Mouse (Mus musculus) intestine, postnatal 0 days (tissue): Measurements from ENCODE around the gene Dnah7b. TPM values are rescaled to one million over a fixed set of nuclear protein-coding genes. Genes with fewer than 3 reads are reported as not detected.
"Not testable (repeated sequence)": the region's sequence is repeated elsewhere in the genome, so short reads cannot be mapped to it uniquely, and the experiment has no call there.

ENCODE experiments used
- ATAC-seq: fragments of 200-750 bp; cut with Nextera tagmentation; 2 replicates; pipeline ENCODE4 v1.8.0; 2017; ENCODE audit warnings: mild to moderate bottlenecking, moderate TSS enrichment, moderate library complexity
- H3K27ac ChIP-seq: fragments of 300-500 bp; sonication (generic); 2 replicates; pipeline ENCODE4 v1.5.1; 2014; ENCODE audit warnings: mild to moderate bottlenecking, low read depth, low read length, moderate library complexity
- H3K27me3 ChIP-seq: fragments of 300-500 bp; sonication (generic); replicated peaks from 2 replicates; pipeline ENCODE4 v1.6.1; 2014; ENCODE audit warnings: low read length, mixed read lengths; ENCODE audit not compliant: control insufficient read depth, insufficient read depth
- H3K36me3 ChIP-seq: fragments of 300-500 bp; sonication (generic); 2 replicates; pipeline ENCODE4 v1.6.1; 2014; ENCODE audit warnings: mild to moderate bottlenecking, moderate library complexity; ENCODE audit not compliant: control insufficient read depth, insufficient read depth
- H3K4me1 ChIP-seq: fragments of 300-500 bp; sonication (generic); replicated peaks from 2 replicates; pipeline ENCODE4 v1.6.1; 2014; ENCODE audit warnings: antibody characterized with exemption, low read length, mixed read lengths; ENCODE audit not compliant: control insufficient read depth, insufficient read depth
- H3K4me2 ChIP-seq: fragments of 300-500 bp; sonication (generic); replicated peaks from 2 replicates; pipeline ENCODE4 v1.6.1; 2014; ENCODE audit warnings: low read depth, mild to moderate bottlenecking, moderate library complexity
- H3K4me3 ChIP-seq: fragments of 300-500 bp; sonication (generic); 2 replicates; pipeline ENCODE4 v1.5.1; 2014; ENCODE audit warnings: low read depth, low read length
- H3K9ac ChIP-seq: fragments of 300-500 bp; sonication (generic); 2 replicates; pipeline ENCODE4 v1.6.1; 2014; ENCODE audit warnings: mild to moderate bottlenecking, low read depth, low read length
- H3K9me3 ChIP-seq: fragments of 300-500 bp; sonication (generic); 2 replicates; pipeline ENCODE4 v1.6.1; 2016; ENCODE audit warnings: mixed run types; ENCODE audit not compliant: control insufficient read depth
- CTCF ChIP-seq: sonication (generic); IDR thresholded peaks from 2 replicates; pipeline ENCODE4 v1.5.1; 2016; ENCODE audit warnings: low read depth, mild to moderate bottlenecking, control low read depth, antibody characterized with exemption, moderate library complexity
- WGBS: fragments of 180-500 bp; shearing (Covaris S2); extraction: QIAGEN DNeasy Blood & Tissue Kit; methylation state at CpG from one replicate; pipeline ENCODE4 v1.1.7; 2014; 5-methylcytosine and 5-hydroxymethylcytosine counted together
- polyA plus RNA-seq: library from polyadenylated mRNA; unstranded; fragments of >200 nt; fragmentation: Nextera tagmentation; extraction: Ambion mirVana; gene quantifications from 2 replicates; pipeline ENCODE4 v1.2.1, GENCODE M21; 2015

The Dnah7b gene
- 0.46 and 0.65 TPM in 2 replicates for polyA plus RNA-seq

DNA sequence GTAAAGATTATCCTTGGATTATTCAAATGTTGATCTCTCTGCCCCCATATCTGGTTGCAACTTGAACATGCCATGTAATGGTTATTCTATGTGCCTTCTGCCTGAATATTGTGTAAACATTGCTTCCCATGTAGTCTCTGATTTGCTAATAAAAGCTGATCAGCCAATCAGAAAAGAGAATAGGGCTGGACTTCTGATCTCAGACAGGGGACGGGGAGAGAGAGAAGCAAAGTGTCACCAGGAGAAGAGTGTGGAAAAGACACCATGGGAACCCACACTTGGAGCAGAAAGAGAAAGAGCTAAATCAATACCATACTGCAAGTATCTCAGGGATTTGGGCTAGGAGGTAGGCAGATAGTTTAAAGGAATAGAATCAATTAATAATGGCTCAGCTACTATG lies at the start of gene Dnah7b:
TSS of gene Dnah7b (plus strand) at position 301 of the 400 bp plus-strand sequence.
- no peak for ATAC-seq
- Histone ChIP-seq H3K4me1 (no peaks in the 10 kb centered on the region), H3K27me3 (no peaks in the 10 kb centered on the region), H3K9ac (peak within 1 kb of the TSS; percentile 55), H3K36me3 (no peaks in the 10 kb centered on the region), H3K4me2 (peak within 1 kb of the TSS; percentile 87), H3K27ac (peak within 1 kb of the TSS; percentile 29; the same call in 1 of the 2 replicates), H3K9me3 (no peaks in the 10 kb centered on the region), H3K4me3 (peak within 1 kb of the TSS; percentile 52)
- TF ChIP-seq CTCF = no peak
- 28% methylated on average over 1 of the region's 1 CpGs for WGBS

DNA sequence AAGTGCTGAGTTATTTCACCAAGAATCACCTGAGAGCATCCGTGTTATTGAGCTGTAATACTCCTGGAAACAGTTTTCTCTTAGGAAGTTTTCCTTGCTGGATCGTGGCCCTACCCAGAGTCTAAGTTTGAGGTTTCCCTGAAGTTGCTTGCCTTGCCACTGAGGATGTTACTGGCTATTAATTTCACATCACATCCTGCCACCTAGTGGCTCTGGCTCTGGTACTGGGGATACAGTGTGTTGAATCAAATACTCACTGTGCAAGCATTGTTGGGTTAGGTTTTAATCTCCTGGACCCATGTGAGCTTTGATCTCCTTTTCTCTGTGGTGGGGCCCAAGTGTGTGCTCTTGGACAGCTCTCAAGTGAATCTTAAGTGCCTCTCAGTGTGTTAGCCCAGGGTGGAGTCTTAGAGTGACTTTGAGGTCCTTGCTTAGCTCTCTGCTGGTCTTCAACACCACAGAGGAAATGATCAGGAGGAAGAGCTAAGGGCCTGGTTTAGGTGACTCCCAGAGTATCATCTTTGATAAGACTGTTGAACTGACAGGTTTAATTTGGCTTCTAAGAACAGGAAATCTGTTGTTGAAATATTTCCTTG lies 47.6 kb upstream of the Dnah7b start:
- Histone ChIP-seq H3K27ac (no peak overlapping the region), H3K27me3 (no peaks in the 10 kb centered on the region), H3K9ac (no peak overlapping the region), H3K36me3 (no peaks in the 10 kb centered on the region), H3K4me2 (no peak overlapping the region), H3K4me3 (no peak overlapping the region), H3K4me1 (no peaks in the 10 kb centered on the region), H3K9me3 (no peaks in the 10 kb centered on the region)
- TF ChIP-seq CTCF = peak; percentile 83
- 38% methylated on average over 2 of the region's 2 CpGs for WGBS
- 0 out of 2 replicates have a peak, but pooled peaks have one; percentile 25 for ATAC-seq

DNA sequence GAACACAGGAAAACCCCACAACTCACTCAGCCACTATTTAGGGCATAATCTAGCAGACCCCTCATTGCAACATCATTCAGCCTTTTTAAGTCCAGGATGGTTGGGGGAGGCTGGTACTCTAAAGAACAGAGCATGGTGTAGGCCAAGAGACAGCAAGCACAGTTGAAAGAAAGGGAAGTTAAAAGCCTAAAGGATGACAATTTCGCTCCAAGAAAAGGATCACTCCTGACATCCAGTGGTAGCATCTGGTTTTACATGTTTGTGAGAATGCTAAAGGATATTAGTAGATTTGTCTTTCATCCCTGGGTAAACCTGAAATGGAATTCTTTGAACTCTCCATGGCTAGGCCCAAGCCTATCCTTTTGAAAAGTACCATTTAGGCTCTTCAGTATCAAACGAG lies 43.9 kb upstream of the Dnah7b start:
- no peak for ATAC-seq
- peak; percentile 82 for TF ChIP-seq CTCF
- no peaks in the 10 kb centered on the region for H3K4me1 ChIP-seq
- no peak overlapping the region for H3K9ac ChIP-seq
- no peaks in the 10 kb centered on the region for H3K27me3 ChIP-seq
- no peak overlapping the region for H3K4me3 ChIP-seq
- no peaks in the 10 kb centered on the region for H3K36me3 ChIP-seq
- H3K9me3 ChIP-seq = no peaks in the 10 kb centered on the region
- no peak overlapping the region for H3K4me2 ChIP-seq
- WGBS = 12% methylated on average over 2 of the region's 2 CpGs
- H3K27ac ChIP-seq = no peak overlapping the region

DNA sequence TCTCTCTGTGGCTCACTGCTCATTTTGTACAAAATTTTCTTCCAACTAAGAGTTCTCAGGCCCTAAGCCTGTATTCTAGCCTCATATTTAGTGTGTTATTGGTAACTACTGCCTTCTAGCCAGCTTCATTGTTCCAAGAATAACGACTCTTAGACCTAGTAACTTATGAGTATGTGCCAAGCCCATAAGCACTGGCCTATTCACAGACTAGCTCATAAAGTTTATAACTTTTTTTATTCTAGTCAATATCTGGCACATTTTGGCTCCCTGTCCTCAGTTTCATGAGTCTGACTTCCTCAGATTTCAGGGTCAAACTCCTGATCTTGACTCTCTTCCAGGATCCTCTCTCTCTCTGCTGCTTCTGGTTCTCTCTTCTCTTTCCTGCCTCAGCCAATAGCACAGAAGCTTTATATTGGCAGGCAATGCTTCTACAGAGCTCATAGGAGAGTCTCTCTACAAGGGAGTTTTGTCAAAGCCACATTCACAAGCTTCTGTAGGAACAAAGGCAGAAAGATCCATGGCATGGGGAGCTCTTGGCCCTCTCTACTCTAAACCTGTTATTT lies 34.0 kb upstream of the Dnah7b start:
- Histone ChIP-seq H3K36me3 (no peaks in the 10 kb centered on the region), H3K27me3 (no peaks in the 10 kb centered on the region), H3K4me3 (no peak overlapping the region), H3K9ac (no peak overlapping the region), H3K9me3 (no peaks in the 10 kb centered on the region), H3K27ac (no peak overlapping the region), H3K4me1 (no peaks in the 10 kb centered on the region), H3K4me2 (no peak overlapping the region)
- no peak for TF ChIP-seq CTCF
- no peak for ATAC-seq
- WGBS = 66% methylated on average over 1 of the region's 1 CpGs

DNA sequence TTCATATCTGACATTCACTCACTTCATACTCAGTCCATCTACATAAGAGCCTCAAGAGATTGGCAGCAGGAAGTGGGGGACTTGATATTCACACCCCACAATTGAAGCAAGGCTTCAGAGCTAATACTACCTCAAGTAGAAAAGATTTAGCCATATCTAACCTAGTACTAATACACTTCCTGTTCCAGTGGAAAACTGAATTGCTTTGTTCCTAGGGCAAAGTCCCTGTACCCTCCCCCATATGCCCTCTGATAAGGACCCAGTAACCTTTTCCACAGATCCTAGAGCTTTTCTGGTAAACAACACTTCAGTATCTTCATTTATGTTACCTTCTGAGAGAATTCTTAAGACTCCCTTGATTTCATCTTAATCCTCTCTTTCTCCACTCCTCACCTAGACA lies 17.9 kb upstream of the Dnah7b start:
- peak; percentile 61 for ATAC-seq
- no peaks in the 10 kb centered on the region for H3K36me3 ChIP-seq
- TF ChIP-seq CTCF = no peak
- H3K9ac ChIP-seq = no peak overlapping the region
- H3K4me2 ChIP-seq = no peak overlapping the region
- H3K27me3 ChIP-seq = no peaks in the 10 kb centered on the region
- no peak overlapping the region for H3K4me3 ChIP-seq
- H3K4me1 ChIP-seq = no peaks in the 10 kb centered on the region
- H3K27ac ChIP-seq = no peak overlapping the region
- H3K9me3 ChIP-seq = no peaks in the 10 kb centered on the region

DNA sequence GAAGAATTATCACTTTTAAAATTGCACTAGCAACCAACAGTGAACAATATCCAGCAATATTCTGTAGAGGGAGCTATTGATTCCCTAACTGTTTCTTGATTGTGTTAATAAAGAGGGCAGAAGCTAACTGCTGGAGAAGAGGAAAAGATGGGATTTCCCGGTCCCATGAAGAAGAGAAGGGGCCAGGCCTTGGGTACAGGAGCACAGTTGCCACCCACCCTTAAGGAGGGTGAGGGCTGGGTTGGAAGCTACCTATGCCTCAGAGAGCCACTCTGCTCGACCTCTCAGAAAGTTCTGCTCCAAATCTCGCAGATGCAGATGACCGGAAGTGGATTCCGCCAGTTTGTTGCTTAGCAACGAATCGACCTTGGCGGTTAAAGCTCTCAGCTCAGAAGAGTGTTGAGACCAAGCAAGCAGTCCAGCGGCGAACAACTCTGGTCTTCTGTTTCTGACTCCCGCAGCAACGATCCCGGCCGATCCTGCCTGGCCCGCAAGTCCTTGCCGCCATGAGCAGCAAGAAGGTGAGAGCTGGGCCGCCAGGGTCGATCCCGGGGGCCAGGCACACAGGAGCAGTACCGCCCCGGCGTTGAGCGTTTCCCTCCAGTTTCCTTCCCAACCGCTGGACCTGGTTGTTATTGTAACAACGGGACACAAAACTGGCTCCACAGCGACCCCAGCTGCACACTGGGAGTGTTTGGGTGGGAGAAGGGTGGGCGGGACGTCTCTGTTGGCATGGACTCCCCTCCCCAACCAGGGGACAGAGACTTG lies 553 bp downstream of the Dnah7b start:
- peak overlapping the region; percentile 55 for H3K9ac ChIP-seq
- no peaks in the 10 kb centered on the region for H3K4me1 ChIP-seq
- under 1% methylated on average over 28 of the region's 28 CpGs for WGBS
- peak overlapping the region; percentile 87 for H3K4me2 ChIP-seq
- H3K4me3 ChIP-seq = peak overlapping the region; percentile 52
- peak overlapping the region; percentile 29; the same call in 1 of the 2 replicates for H3K27ac ChIP-seq
- TF ChIP-seq CTCF = peak; percentile 65
- no peaks in the 10 kb centered on the region for H3K27me3 ChIP-seq
- no peaks in the 10 kb centered on the region for H3K36me3 ChIP-seq
- H3K9me3 ChIP-seq = no peaks in the 10 kb centered on the region
- ATAC-seq = peak; percentile 43; the same call in 1 of the 2 replicates

DNA sequence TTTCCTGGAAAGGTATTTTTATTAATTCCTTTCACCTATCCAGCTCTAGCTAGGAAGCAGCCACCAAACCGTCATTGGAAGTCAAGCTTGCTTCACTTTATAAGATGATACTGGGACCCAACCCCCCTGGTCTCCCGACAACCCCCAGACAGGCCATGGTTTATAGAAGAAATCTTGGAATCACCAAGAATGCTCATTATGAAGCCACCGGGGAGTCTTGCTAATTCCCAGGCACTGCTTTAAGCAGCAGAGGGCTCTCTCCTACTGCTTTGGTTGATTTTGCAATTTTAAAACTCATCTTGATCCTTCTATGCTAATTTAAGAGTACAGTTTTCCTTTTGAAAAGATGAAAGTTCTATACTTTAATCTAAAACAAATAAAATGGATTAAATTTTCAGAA lies 2.7 kb downstream of the Dnah7b start:
- 81% methylated on average over 3 of the region's 3 CpGs for WGBS
- H3K27ac ChIP-seq, H3K27me3 ChIP-seq, H3K36me3 ChIP-seq, H3K4me2 ChIP-seq, H3K9me3 ChIP-seq, H3K9ac ChIP-seq, ATAC-seq, H3K4me1 ChIP-seq, H3K4me3 ChIP-seq: not testable (repeated sequence)
